Mouse (Mus musculus) gastrocnemius, adult 2 months (tissue): ENCODE results near the gene Mip. TPM values are rescaled to one million over a fixed set of nuclear protein-coding genes. Genes with fewer than 3 reads are reported as not detected.
A peak's percentile ranks its signal among the peaks of the same experiment; 100 is the strongest.

ENCODE experiments used
- DNase-seq: peaks from one replicate; pipeline ENCODE4 v3.0.0; 2022
- H3K27ac ChIP-seq: fragments of 200-600 bp; 2 replicates; pipeline ENCODE4 v1.8.1; 2022; ENCODE audit warnings: mild to moderate bottlenecking
- H3K4me3 ChIP-seq: fragments of 200-600 bp; 2 replicates; pipeline ENCODE4 v1.8.1; 2022; ENCODE audit warnings: mild to moderate bottlenecking, moderate library complexity
- CTCF ChIP-seq: fragments of 200-600 bp; IDR thresholded peaks from 2 replicates; pipeline ENCODE4 v1.8.1; 2022; ENCODE audit warnings: antibody characterized with exemption, mild to moderate bottlenecking, moderate library complexity
- intact Hi-C: fragments of 180-260 bp; cut with DNase I; formaldehyde crosslinking; loops from one replicate; pipeline ENCODE4 v1.15.1; 2025
- total RNA-seq, 2 experiments: library from RNA; stranded (reverse); gene quantifications; 2 replicates each; pipeline ENCODE4 v1.2.3; 2021

The Mip gene
- total RNA-seq, 2 experiments from 2014 or later, result not detected

- no peak for TF ChIP-seq CTCF
- H3K4me3 ChIP-seq, result no peak overlapping the region
- intact Hi-C loops, result no loop called here
These were observed 10.7 kb upstream of the Mip start for GRCm38 (mm10) chr10:128214981-128215380.

GRCm38 (mm10) chr10:128218387-128219117 is 7.1 kb upstream of the Mip start:
- no peak overlapping the region for H3K4me3 ChIP-seq
- intact Hi-C loops, result no loop called here
- no peak overlapping the region for H3K27ac ChIP-seq
- TF ChIP-seq CTCF, result no peak
- DNase-seq, result no peak

More at GRCm38 (mm10) chr10:128214981-128215380, 10.7 kb upstream of the Mip start:
- H3K27ac ChIP-seq, result no peak overlapping the region
- DNase-seq, result no peak

GRCm38 (mm10) chr10:128221533-128222286 is 3.9 kb upstream of the Mip start:
- intact Hi-C loops, result no loop called here
- TF ChIP-seq CTCF, result peak; percentile 24; the same call in 1 of the 2 replicates
- Histone ChIP-seq H3K4me3 (no peak overlapping the region), H3K27ac (no peak overlapping the region)
- DNase-seq, result no peak

- intact Hi-C loops, result no loop called here
- TF ChIP-seq CTCF, result no peak
- Histone ChIP-seq H3K27ac (no peak overlapping the region), H3K4me3 (no peak overlapping the region)
- DNase-seq, result no peak
These were observed 574 bp upstream of the Mip start for GRCm38 (mm10) chr10:128225064-128225463.

GRCm38 (mm10) chr10:128227592-128227991 is 2.0 kb downstream of the Mip start:
- DNase-seq, result no peak
- intact Hi-C loops, result no loop called here
- no peak for TF ChIP-seq CTCF

GRCm38 (mm10) chr10:128228009-128228408 is 2.4 kb downstream of the Mip start:
- intact Hi-C loops, result no loop called here
- Histone ChIP-seq H3K4me3 (no peak overlapping the region), H3K27ac (no peak overlapping the region)
- no peak for DNase-seq
- TF ChIP-seq CTCF, result no peak

More at GRCm38 (mm10) chr10:128227592-128227991, 2.0 kb downstream of the Mip start:
- Histone ChIP-seq H3K4me3 (no peak overlapping the region), H3K27ac (no peak overlapping the region)

GRCm38 (mm10) chr10:128230582-128230981 is 4.9 kb downstream of the Mip start:
- TF ChIP-seq CTCF, result no peak
- H3K27ac ChIP-seq, result no peak overlapping the region
- no peak overlapping the region for H3K4me3 ChIP-seq
- no peak for DNase-seq
- intact Hi-C loops, result loop anchor here (5.0 kb wide), 1 partner anchor 42 kb away; the partner anchor contains the start of gene Stat2

- Histone ChIP-seq H3K27ac (peak overlapping the region; percentile 95), H3K4me3 (peak overlapping the region; percentile 82)
- intact Hi-C loops, result loop anchor here (5.0 kb wide), 1 partner anchor 41 kb away; the partner anchor contains the start of gene Stat2
- no peak for TF ChIP-seq CTCF
- DNase-seq, result no peak
These were observed 5.5 kb downstream of the Mip start for GRCm38 (mm10) chr10:128231146-128231545.

GRCm38 (mm10) chr10:128231697-128232419 is 6.2 kb downstream of the Mip start, which contains the start of gene Timeless:
Gene Timeless (plus strand): TSS chr10:128232065.
- peak; percentile 92 for DNase-seq
- H3K4me3 ChIP-seq, result peak within 1 kb of the TSS; percentile 82
- intact Hi-C loops, result loop anchor here (2.0 to 5.0 kb wide), 2 partner anchors 19 to 40 kb away; partner anchors contain the start of gene Stat2
- no peak for TF ChIP-seq CTCF
- H3K27ac ChIP-seq, result peak within 1 kb of the TSS; percentile 95

- intact Hi-C loops, result loop anchor here (2.0 to 5.0 kb wide), 2 partner anchors 20 to 40 kb away; partner anchors contain the start of gene Stat2
- Histone ChIP-seq H3K27ac (peak overlapping the region; percentile 95), H3K4me3 (peak overlapping the region; percentile 82)
- DNase-seq, result peak; percentile 42
- TF ChIP-seq CTCF, result peak; percentile 81
These were observed 6.9 kb downstream of the Mip start for GRCm38 (mm10) chr10:128232420-128232985.

- Histone ChIP-seq H3K4me3 (no peak overlapping the region), H3K27ac (no peak overlapping the region; the same call in 1 of the 2 replicates)
- no peak for TF ChIP-seq CTCF
- intact Hi-C loops, result no loop called here
- DNase-seq, result no peak
These were observed 10.7 kb downstream of the Mip start for GRCm38 (mm10) chr10:128236321-128236720.
